Mouse (Mus musculus) heart, embryonic 13.5 days (tissue): ENCODE measurements around the gene Tekt1. TPM values are rescaled to one million over a fixed set of nuclear protein-coding genes. Genes with fewer than 3 reads are reported as not detected.

Source experiments
- ATAC-seq: fragments of 200-750 bp; cut with Nextera tagmentation; 2 replicates; pipeline ENCODE4 v1.8.0; 2017; ENCODE audit warnings: moderate TSS enrichment; ENCODE audit not compliant: insufficient number of reproducible peaks, low FRiP score, low TSS enrichment; ENCODE audit errors: extremely low read depth
- H3K27ac ChIP-seq: fragments of 300-500 bp; sonication (generic); replicated peaks from 2 replicates; pipeline ENCODE4 v1.5.1; 2015; ENCODE audit warnings: moderate library complexity, mild to moderate bottlenecking, inconsistent platforms
- H3K27me3 ChIP-seq: fragments of 300-500 bp; sonication (generic); replicated peaks from 2 replicates; pipeline ENCODE4 v1.6.1; 2015; ENCODE audit warnings: mild to moderate bottlenecking, inconsistent platforms
- H3K36me3 ChIP-seq: fragments of 300-500 bp; sonication (generic); 2 replicates; pipeline ENCODE4 v1.6.1; 2015; ENCODE audit warnings: mild to moderate bottlenecking, inconsistent platforms
- H3K4me1 ChIP-seq: fragments of 300-500 bp; sonication (generic); 2 replicates; pipeline ENCODE4 v1.6.1; 2015; ENCODE audit warnings: inconsistent platforms
- H3K4me2 ChIP-seq: fragments of 300-500 bp; sonication (generic); 2 replicates; pipeline ENCODE4 v1.6.1; 2015; ENCODE audit warnings: inconsistent platforms, mild to moderate bottlenecking, moderate library complexity
- H3K4me3 ChIP-seq: fragments of 300-500 bp; sonication (generic); 2 replicates; pipeline ENCODE4 v1.5.1; 2015; ENCODE audit warnings: moderate library complexity, mild to moderate bottlenecking, inconsistent platforms
- H3K9ac ChIP-seq: fragments of 300-500 bp; sonication (generic); 2 replicates; pipeline ENCODE4 v1.6.1; 2015; ENCODE audit warnings: inconsistent platforms, mild to moderate bottlenecking, moderate library complexity
- H3K9me3 ChIP-seq: fragments of 300-500 bp; sonication (generic); 2 replicates; pipeline ENCODE4 v1.6.1; 2016; ENCODE audit warnings: inconsistent platforms
- WGBS: fragments of 180-500 bp; shearing (Covaris S2); methylation state at CpG from one replicate; pipeline ENCODE4 v1.1.7; 2015; ENCODE audit warnings: mixed read lengths; 5-methylcytosine and 5-hydroxymethylcytosine counted together
- polyA plus RNA-seq: library from polyadenylated mRNA; unstranded; fragments of >200 nt; fragmentation: Nextera tagmentation; extraction: Ambion mirVana; gene quantifications from 2 replicates; pipeline ENCODE4 v1.2.1, GENCODE M21; 2015

Gene Tekt1
- polyA plus RNA-seq: 0.47 and 0.55 TPM in 2 replicates

DNA sequence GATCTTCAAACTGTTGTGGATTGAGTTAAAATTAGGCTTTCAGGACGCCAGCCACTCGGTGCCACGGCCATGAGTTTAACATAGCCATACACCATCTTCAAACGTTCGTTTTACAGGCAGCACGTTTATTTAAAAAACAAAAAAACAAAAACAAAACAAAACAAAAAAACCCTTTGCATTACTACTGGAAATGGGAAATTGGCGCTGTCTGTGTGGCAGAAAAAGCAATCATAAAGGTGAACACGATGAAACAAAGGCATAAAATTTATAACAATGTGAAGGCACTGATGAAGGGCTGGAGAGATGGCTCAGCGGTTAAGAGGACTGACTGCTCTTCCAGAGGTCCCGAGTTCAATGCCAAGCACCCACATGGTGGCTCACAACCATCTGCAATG lies at the start of gene Tekt1:
Gene Tekt1, minus strand, starts transcription at position 96 of the 395 bp plus-strand sequence.
- Histone ChIP-seq H3K9me3 (no peaks in the 10 kb centered on the region), H3K36me3 (no peaks in the 10 kb centered on the region), H3K27me3 (no peaks in the 10 kb centered on the region), H3K9ac (peak within 1 kb of the TSS; percentile 78), H3K4me2 (peak within 1 kb of the TSS; percentile 92), H3K27ac (no peak within 1 kb of the TSS), H3K4me3 (peak within 1 kb of the TSS; percentile 57), H3K4me1 (peaks cover 20% of the 10 kb centered on the region)
- WGBS: 32% methylated on average over 10 of the region's 10 CpGs
- no peak for ATAC-seq

DNA sequence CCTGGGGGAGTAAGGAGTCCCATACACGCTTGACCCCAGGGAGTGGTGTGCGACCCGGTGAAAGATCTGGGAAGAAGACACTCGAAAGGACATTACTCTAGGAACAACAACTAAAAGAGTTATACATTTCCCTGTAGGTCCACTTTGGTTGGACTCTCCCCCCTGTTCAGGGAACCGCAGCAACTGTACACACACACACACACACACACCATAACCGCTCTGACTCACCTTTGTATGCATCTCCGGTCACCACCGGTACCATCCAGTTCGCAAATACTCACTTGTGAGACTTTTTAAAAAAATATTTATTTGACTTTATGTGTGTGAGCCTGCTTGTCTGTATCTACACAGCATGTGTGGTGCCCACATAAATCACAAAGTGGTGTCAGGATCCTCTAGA lies 49.7 kb upstream of the Tekt1 start:
- peak overlapping the region; percentile 97 for H3K4me2 ChIP-seq
- no peaks in the 10 kb centered on the region for H3K27me3 ChIP-seq
- peaks cover 82% of the 10 kb centered on the region for H3K4me1 ChIP-seq
- no peaks in the 10 kb centered on the region for H3K36me3 ChIP-seq
- peak overlapping the region; percentile 92 for H3K4me3 ChIP-seq
- 23% methylated on average over 9 of the region's 9 CpGs for WGBS
- ATAC-seq: no peak
- H3K9me3 ChIP-seq: no peaks in the 10 kb centered on the region
- peak overlapping the region; percentile 85 for H3K27ac ChIP-seq
- H3K9ac ChIP-seq: peak overlapping the region; percentile 72

DNA sequence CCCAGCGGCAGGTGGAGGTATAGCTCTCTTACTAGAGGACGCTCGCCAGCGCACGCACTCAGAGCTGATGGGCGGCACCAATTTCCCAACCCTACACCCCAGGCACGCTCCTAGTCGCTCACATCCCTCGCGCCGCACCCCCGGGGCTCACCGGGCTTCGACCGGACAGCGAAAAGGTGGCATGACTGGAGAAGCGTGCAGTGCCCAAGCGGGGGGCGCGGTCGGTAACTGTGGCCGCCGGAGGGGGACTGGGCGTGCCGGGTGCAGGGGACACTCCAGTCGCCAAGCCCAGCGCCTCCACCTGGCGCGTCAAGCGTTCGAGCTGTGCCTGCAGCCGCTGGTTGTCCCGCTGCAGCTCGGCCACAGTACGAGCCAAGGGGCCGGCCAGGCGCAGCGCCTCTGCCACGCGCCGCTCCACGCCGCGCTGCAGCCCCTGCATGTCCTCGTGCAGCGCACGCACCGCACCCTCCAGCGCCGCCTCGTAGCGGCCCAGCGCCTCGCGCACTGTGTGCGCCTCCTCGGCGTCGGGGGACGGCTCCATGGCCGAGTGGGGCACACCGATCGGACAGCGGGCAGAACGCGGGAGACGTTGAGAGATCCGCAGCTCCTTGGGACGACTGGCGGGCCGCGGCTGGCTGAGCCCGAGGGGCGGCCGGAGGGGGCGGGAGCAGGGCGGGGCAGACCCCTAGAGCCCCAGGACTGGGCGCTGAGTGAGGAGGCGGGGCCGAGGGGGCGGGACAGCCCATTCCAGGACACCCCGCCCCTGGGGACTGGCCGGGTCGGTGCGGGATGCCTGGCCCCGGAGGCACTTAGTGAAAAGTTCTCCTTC lies 49.1 kb upstream of the Tekt1 start, which contains the start of gene Smtnl2:
Gene Smtnl2, minus strand, starts transcription at position 621 of the 829 bp plus-strand sequence.
- WGBS: under 1% methylated on average over 86 of the region's 86 CpGs
- H3K36me3 ChIP-seq: no peaks in the 10 kb centered on the region
- peak within 1 kb of the TSS; percentile 97 for H3K4me2 ChIP-seq
- H3K27me3 ChIP-seq: no peaks in the 10 kb centered on the region
- peaks cover 82% of the 10 kb centered on the region for H3K4me1 ChIP-seq
- peak within 1 kb of the TSS; percentile 98 for H3K9ac ChIP-seq
- ATAC-seq: peak; percentile 80
- no peaks in the 10 kb centered on the region for H3K9me3 ChIP-seq
- H3K27ac ChIP-seq: peak within 1 kb of the TSS; percentile 98
- H3K4me3 ChIP-seq: peak within 1 kb of the TSS; percentile 92

DNA sequence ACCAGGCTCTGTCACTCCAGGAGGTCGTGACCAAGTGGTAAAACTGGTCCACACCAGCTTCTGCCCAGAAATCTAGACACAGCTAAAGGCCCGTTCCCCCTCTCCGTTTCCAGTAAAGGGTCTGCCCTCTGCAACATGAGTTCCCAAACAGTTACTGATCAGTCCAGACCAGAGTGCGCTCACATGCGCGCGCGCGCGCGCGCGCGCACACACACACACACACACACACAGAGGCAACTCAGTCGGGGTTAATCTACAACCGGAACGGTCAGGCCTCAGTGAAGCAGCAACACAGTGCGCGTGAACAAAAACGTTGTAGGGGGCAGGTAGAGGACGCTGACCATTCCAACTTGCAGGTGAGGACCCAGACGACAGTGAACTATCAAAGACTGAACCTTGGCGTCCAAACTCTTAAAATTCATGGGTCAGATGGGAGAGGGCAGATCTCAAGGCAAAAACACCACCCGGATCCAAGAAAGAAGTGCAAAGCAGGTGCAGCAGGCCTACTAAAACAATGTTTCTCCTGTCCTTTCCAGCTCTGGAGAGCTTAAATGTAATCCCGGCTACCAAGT lies 48.4 kb upstream of the Tekt1 start:
- Histone ChIP-seq H3K9ac (peak overlapping the region; percentile 98), H3K27me3 (no peaks in the 10 kb centered on the region), H3K27ac (peak overlapping the region; percentile 98), H3K9me3 (no peaks in the 10 kb centered on the region), H3K36me3 (no peaks in the 10 kb centered on the region), H3K4me2 (peak overlapping the region; percentile 97), H3K4me3 (peak overlapping the region; percentile 92), H3K4me1 (peaks cover 82% of the 10 kb centered on the region)
- under 1% methylated on average over 25 of the region's 25 CpGs for WGBS
- ATAC-seq: no peak

DNA sequence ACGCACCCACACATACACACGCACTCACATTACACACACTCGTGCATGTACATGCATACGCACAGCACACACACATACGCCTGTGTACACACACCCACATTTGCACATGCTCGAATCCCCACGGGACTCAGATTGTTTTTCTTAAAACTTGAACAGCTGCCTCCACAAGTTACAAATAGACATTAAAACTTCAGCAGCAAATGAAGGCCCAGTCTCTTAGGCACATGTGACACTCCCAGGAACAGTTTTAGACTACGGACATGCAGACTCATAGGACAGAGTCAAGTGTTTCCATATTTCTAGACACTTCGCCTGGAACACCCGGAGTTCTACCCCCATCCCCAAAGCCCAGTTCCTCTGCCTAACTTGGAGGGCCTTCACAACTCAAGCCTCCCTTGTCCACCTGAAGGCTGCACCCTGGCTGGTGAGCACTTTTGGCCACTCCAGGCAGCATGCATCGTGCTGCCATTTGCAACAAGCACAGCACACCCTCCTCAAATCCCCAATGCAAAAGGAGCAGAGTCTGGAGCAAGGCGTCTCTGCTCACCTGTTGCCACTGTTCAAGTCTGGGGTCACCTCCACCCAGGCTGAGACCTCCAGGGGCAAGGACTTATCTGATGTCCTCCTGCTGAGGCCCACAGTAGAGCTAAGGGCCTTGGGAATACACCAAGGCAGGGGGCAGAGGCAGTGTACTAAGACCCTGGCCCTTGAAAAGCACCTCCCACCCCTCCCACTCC lies 47.6 kb upstream of the Tekt1 start:
- H3K9me3 ChIP-seq: no peaks in the 10 kb centered on the region
- no peak for ATAC-seq
- H3K27ac ChIP-seq: peak overlapping the region; percentile 98
- H3K27me3 ChIP-seq: no peaks in the 10 kb centered on the region
- peak overlapping the region; percentile 97 for H3K4me2 ChIP-seq
- H3K9ac ChIP-seq: peak overlapping the region; percentile 98
- H3K4me1 ChIP-seq: peaks cover 82% of the 10 kb centered on the region
- no peaks in the 10 kb centered on the region for H3K36me3 ChIP-seq
- WGBS: 40% methylated on average over 12 of the region's 12 CpGs
- H3K4me3 ChIP-seq: peak overlapping the region; percentile 92

DNA sequence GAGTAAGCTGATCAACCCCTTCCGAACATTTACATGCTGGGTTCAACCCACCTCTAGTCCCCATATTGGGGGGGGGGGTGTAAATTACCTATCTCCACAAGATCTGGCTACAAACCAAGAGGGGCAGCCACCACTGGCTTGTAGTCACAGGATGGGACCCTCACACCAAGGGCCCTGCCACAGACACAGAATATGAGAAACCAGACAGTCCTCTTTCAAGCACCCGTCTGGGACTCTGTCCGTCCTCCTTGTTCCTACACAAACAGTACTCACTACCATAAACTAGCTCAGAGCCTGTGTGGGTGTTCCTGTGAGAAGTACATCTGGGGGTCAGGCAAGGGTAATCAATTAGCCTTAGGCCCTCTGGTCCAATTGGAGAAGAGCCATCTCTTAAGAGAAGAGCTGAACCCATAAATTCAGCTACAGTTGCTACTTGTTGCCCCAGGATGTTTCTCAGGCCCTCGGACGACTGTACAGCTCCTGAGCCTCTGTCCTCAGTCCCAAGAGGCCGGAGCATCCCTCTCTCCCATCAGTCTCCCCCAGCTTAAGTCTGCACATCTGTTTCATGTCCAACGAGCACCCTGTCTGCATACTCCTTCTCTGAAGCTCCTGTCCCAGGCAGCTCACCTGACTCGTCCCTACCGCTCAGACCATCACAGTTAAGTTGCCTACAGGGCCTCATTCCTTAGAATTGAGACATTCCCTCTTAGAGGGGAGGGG lies 46.4 kb upstream of the Tekt1 start:
- peaks cover 11% of the 10 kb centered on the region for H3K36me3 ChIP-seq
- no peaks in the 10 kb centered on the region for H3K27me3 ChIP-seq
- 21% methylated on average over 9 of the region's 9 CpGs for WGBS
- ATAC-seq: no peak
- H3K27ac ChIP-seq: peak overlapping the region; percentile 98
- no peaks in the 10 kb centered on the region for H3K9me3 ChIP-seq
- peak overlapping the region; percentile 92 for H3K4me3 ChIP-seq
- H3K9ac ChIP-seq: peak overlapping the region; percentile 98
- H3K4me1 ChIP-seq: peaks cover 82% of the 10 kb centered on the region
- H3K4me2 ChIP-seq: peak overlapping the region; percentile 97

DNA sequence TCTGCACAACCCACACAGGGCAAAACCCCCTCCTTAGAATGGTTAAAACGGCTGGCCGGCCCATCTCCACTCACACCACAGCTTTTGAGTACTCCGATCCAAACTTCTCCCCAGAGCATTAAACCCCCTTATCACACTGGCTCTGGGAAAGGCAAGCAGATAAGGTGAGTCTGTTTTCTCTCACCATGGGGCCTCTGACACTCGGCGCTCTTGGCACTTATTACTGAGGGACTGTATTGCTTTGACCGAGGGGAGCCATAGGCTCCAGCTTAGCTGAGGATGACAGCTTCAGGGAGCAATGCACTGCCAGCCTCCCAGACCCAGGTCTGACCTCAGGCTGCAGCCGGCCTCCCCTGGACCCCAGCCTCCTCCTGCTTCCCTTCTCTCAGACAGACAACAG lies 45.3 kb upstream of the Tekt1 start:
- peak; percentile 71 for ATAC-seq
- peaks cover 21% of the 10 kb centered on the region for H3K36me3 ChIP-seq
- peak overlapping the region; percentile 98 for H3K9ac ChIP-seq
- no peaks in the 10 kb centered on the region for H3K9me3 ChIP-seq
- no peaks in the 10 kb centered on the region for H3K27me3 ChIP-seq
- peaks cover 82% of the 10 kb centered on the region for H3K4me1 ChIP-seq
- 3% methylated on average over 7 of the region's 7 CpGs for WGBS
- peak overlapping the region; percentile 97 for H3K4me2 ChIP-seq
- H3K4me3 ChIP-seq: peak overlapping the region; percentile 92
- H3K27ac ChIP-seq: peak overlapping the region; percentile 98

DNA sequence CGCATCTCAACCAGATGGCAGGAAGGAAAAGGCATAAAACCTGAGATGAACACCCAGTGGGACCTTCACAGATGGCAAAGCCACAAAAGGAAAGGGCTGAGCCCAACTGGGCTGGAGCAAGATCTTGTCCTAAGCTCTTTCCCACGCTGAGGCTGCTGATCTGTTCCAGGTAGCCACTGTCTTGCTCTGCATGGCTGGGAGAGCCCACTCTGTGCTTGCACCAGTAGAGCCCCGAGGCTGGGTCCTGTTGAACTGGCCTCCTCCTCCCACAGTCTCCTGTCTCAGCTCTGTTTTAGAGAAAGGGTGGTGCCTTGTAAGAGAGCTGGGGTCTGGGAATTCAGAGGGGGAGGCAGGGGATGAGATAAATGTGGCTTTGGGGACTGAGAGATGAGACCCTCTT lies 44.8 kb upstream of the Tekt1 start:
- no peak for ATAC-seq
- no peaks in the 10 kb centered on the region for H3K27me3 ChIP-seq
- H3K9ac ChIP-seq: peak overlapping the region; percentile 77
- peak overlapping the region; percentile 97 for H3K4me2 ChIP-seq
- H3K36me3 ChIP-seq: peaks cover 26% of the 10 kb centered on the region
- 4% methylated on average over 3 of the region's 3 CpGs for WGBS
- peak overlapping the region; percentile 92 for H3K4me3 ChIP-seq
- H3K9me3 ChIP-seq: no peaks in the 10 kb centered on the region
- peak overlapping the region; percentile 98 for H3K27ac ChIP-seq
- peaks cover 82% of the 10 kb centered on the region for H3K4me1 ChIP-seq

DNA sequence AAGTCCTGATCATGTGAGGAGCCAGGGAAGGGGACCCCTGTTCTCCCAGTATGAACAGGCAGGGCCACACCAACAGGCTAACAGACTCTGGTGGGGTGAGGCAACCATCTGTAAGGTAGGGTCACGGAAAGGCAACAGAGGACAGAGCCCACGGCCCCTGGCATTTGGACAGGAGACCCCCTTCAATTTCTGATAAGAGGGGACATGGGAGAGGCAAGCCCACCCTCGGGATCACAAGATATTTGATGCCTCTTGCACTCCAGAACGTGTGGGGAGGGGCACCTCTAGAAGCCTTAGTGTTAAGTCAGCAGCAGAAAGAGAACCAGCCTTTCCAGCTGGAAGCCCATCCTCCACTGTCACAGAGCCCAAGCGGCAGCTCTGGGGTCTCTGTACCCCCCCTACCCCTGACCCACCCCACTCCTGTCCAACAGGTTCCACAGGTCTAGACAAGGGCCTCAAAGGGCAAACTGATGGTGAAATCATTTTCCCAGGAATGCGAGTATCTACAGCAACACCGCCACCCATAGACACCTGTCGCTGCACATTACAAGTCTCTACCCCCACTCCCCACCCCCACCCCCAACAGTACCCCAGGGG lies 43.9 kb upstream of the Tekt1 start:
- H3K4me1 ChIP-seq: peaks cover 87% of the 10 kb centered on the region
- ATAC-seq: no peak
- no peaks in the 10 kb centered on the region for H3K27me3 ChIP-seq
- H3K4me3 ChIP-seq: peak overlapping the region; percentile 92
- peak overlapping the region; percentile 98 for H3K27ac ChIP-seq
- peak overlapping the region; percentile 77 for H3K9ac ChIP-seq
- H3K36me3 ChIP-seq: peaks cover 35% of the 10 kb centered on the region
- WGBS: 29% methylated on average over 8 of the region's 8 CpGs
- H3K9me3 ChIP-seq: no peaks in the 10 kb centered on the region
- H3K4me2 ChIP-seq: peak overlapping the region; percentile 97

DNA sequence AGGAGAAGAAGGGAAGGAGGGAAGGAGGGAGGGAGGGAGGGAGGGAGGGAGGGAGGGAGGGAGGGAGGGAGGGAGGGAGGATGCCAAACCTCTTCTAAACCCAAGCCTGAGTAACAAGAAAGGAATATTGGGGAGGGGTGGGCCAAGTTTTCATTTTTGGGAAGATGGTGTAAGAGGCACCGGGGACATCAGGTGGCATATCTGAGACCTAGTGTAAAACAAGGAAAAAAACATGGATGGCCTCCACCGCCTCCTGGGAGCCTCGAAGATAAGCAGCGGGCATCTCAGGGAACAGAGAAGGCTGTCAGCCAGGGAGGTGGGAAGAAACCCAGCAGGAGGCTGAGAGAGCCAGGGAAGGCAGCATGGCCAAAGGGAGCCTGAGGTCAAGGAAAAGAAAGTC lies 43.3 kb upstream of the Tekt1 start:
- Histone ChIP-seq H3K4me1 (peaks cover 93% of the 10 kb centered on the region), H3K9ac (peak overlapping the region; percentile 77), H3K4me2 (peak overlapping the region; percentile 97), H3K36me3 (peaks cover 42% of the 10 kb centered on the region), H3K27ac (peak overlapping the region; percentile 98), H3K4me3 (peak overlapping the region; percentile 92; the same call in 1 of the 2 replicates), H3K27me3 (no peaks in the 10 kb centered on the region), H3K9me3 (no peaks in the 10 kb centered on the region)
- no peak for ATAC-seq
- 26% methylated on average over 4 of the region's 4 CpGs for WGBS
